Mouse (Mus musculus) forebrain, embryonic 10.5 days (tissue): ENCODE results near the gene Wdfy3. TPM values are rescaled to one million over a fixed set of nuclear protein-coding genes. Genes with fewer than 3 reads are reported as not detected.

ENCODE experiments used
- DNase-seq: peaks from one replicate; pipeline ENCODE4 v3.0.0-alpha.2; 2017; ENCODE audit warnings: low spot score; ENCODE audit errors: extremely low spot score
- H3K27ac ChIP-seq: fragments of 300-500 bp; sonication (generic); 2 replicates; pipeline ENCODE4 v1.5.1; 2016; ENCODE audit warnings: mild to moderate bottlenecking
- H3K27me3 ChIP-seq: fragments of 300-500 bp; sonication (generic); 2 replicates; pipeline ENCODE4 v1.6.1; 2016; ENCODE audit warnings: mild to moderate bottlenecking; ENCODE audit not compliant: poor library complexity, severe bottlenecking
- H3K36me3 ChIP-seq: fragments of 300-500 bp; sonication (generic); replicated peaks from 2 replicates; pipeline ENCODE4 v1.6.1; 2016; ENCODE audit warnings: mild to moderate bottlenecking, moderate library complexity
- H3K4me1 ChIP-seq: fragments of 300-500 bp; sonication (generic); 2 replicates; pipeline ENCODE4 v1.6.1; 2016
- H3K4me3 ChIP-seq: fragments of 300-500 bp; sonication (generic); 2 replicates; pipeline ENCODE4 v1.5.1; 2016; ENCODE audit warnings: mild to moderate bottlenecking, moderate library complexity
- H3K9me3 ChIP-seq: fragments of 300-500 bp; sonication (generic); 2 replicates; pipeline ENCODE4 v1.6.1; 2016; ENCODE audit warnings: mild to moderate bottlenecking, moderate library complexity
- WGBS: fragments of 180-500 bp; shearing (Covaris S2); methylation state at CpG from one replicate; pipeline ENCODE4 v1.1.7; 2016; 5-methylcytosine and 5-hydroxymethylcytosine counted together
- polyA plus RNA-seq: library from polyadenylated mRNA; unstranded; fragments of >200 nt; fragmentation: Nextera tagmentation; extraction: Ambion mirVana; gene quantifications from 2 replicates; pipeline ENCODE4 v1.2.1, GENCODE M21; 2016

Wdfy3 gene
- polyA plus RNA-seq, 1 experiment from 2014 or later = 14.8 TPM

- no peaks in the 10 kb centered on the region for H3K9me3 ChIP-seq
- DNase-seq = no peak
- H3K27ac ChIP-seq = no peak overlapping the region
- H3K27me3 ChIP-seq = no peaks in the 10 kb centered on the region
- H3K4me3 ChIP-seq = no peak overlapping the region
- WGBS = 95% methylated on average over 2 of the region's 2 CpGs
- no peaks in the 10 kb centered on the region for H3K4me1 ChIP-seq
- peaks cover 76% of the 10 kb centered on the region for H3K36me3 ChIP-seq
These were observed 58.8 kb downstream of the Wdfy3 start for GRCm38 (mm10) chr5:102010961-102011360.

- Histone ChIP-seq H3K27ac (no peak overlapping the region), H3K36me3 (peaks cover 72% of the 10 kb centered on the region), H3K4me3 (no peak overlapping the region), H3K27me3 (no peaks in the 10 kb centered on the region), H3K4me1 (no peaks in the 10 kb centered on the region), H3K9me3 (no peaks in the 10 kb centered on the region)
- DNase-seq = no peak
- WGBS = 90% methylated on average over 6 of the region's 6 CpGs
These were observed 60.1 kb downstream of the Wdfy3 start for GRCm38 (mm10) chr5:102009606-102010005.

GRCm38 (mm10) chr5:102008712-102009111 lies 61.0 kb downstream of the Wdfy3 start:
- Histone ChIP-seq H3K9me3 (no peaks in the 10 kb centered on the region), H3K4me3 (no peak overlapping the region), H3K4me1 (no peaks in the 10 kb centered on the region), H3K36me3 (peaks cover 63% of the 10 kb centered on the region), H3K27ac (no peak overlapping the region), H3K27me3 (no peaks in the 10 kb centered on the region)
- 84% methylated on average over 7 of the region's 7 CpGs for WGBS
- no peak for DNase-seq

GRCm38 (mm10) chr5:102006218-102006941 lies 63.3 kb downstream of the Wdfy3 start:
- Histone ChIP-seq H3K27me3 (no peaks in the 10 kb centered on the region), H3K4me1 (no peaks in the 10 kb centered on the region), H3K4me3 (no peak overlapping the region), H3K9me3 (no peaks in the 10 kb centered on the region), H3K27ac (no peak overlapping the region), H3K36me3 (peaks cover 47% of the 10 kb centered on the region)
- 95% methylated on average over 6 of the region's 6 CpGs for whole genome bisulfite sequencing
- no peak for DNase-seq

- Histone ChIP-seq H3K27me3 (no peaks in the 10 kb centered on the region), H3K4me1 (no peaks in the 10 kb centered on the region), H3K9me3 (no peaks in the 10 kb centered on the region), H3K36me3 (peaks cover 31% of the 10 kb centered on the region), H3K4me3 (no peak overlapping the region), H3K27ac (no peak overlapping the region)
- no peak for DNase-seq
- 88% methylated on average over 3 of the region's 3 CpGs for WGBS
These were observed 66.3 kb downstream of the Wdfy3 start for GRCm38 (mm10) chr5:102003371-102003770.

GRCm38 (mm10) chr5:102001026-102001425 lies 68.7 kb downstream of the Wdfy3 start:
- Histone ChIP-seq H3K4me1 (no peaks in the 10 kb centered on the region), H3K9me3 (no peaks in the 10 kb centered on the region), H3K27ac (no peak overlapping the region), H3K4me3 (no peak overlapping the region), H3K36me3 (peaks cover 25% of the 10 kb centered on the region), H3K27me3 (no peaks in the 10 kb centered on the region)
- WGBS = 87% methylated on average over 8 of the region's 8 CpGs
- DNase-seq = no peak

- 84% methylated on average over 6 of the region's 6 CpGs for WGBS
- no peak for DNase-seq
- Histone ChIP-seq H3K27me3 (no peaks in the 10 kb centered on the region), H3K36me3 (peaks cover 20% of the 10 kb centered on the region), H3K27ac (no peak overlapping the region), H3K4me3 (no peak overlapping the region), H3K9me3 (no peaks in the 10 kb centered on the region), H3K4me1 (peaks cover 5% of the 10 kb centered on the region)
These were observed 70.8 kb downstream of the Wdfy3 start for GRCm38 (mm10) chr5:101998971-101999370.

GRCm38 (mm10) chr5:101996036-101996735 lies 73.5 kb downstream of the Wdfy3 start:
- H3K36me3 ChIP-seq = peaks cover 29% of the 10 kb centered on the region
- DNase-seq = no peak
- no peaks in the 10 kb centered on the region for H3K9me3 ChIP-seq
- no peak overlapping the region for H3K4me3 ChIP-seq
- 92% methylated on average over 11 of the region's 11 CpGs for WGBS
- no peak overlapping the region for H3K27ac ChIP-seq
- H3K4me1 ChIP-seq = peaks cover 8% of the 10 kb centered on the region
- no peaks in the 10 kb centered on the region for H3K27me3 ChIP-seq

- H3K9me3 ChIP-seq = no peaks in the 10 kb centered on the region
- no peak overlapping the region for H3K27ac ChIP-seq
- peaks cover 29% of the 10 kb centered on the region for H3K36me3 ChIP-seq
- H3K4me3 ChIP-seq = no peak overlapping the region
- WGBS = 81% methylated on average over 3 of the region's 3 CpGs
- H3K27me3 ChIP-seq = no peaks in the 10 kb centered on the region
- peaks cover 9% of the 10 kb centered on the region for H3K4me1 ChIP-seq
- no peak for DNase-seq
These were observed 74.2 kb downstream of the Wdfy3 start for GRCm38 (mm10) chr5:101995451-101995995.

GRCm38 (mm10) chr5:101993996-101994395 lies 75.7 kb downstream of the Wdfy3 start:
- Histone ChIP-seq H3K27me3 (no peaks in the 10 kb centered on the region), H3K4me3 (no peak overlapping the region), H3K4me1 (peaks cover 10% of the 10 kb centered on the region), H3K9me3 (no peaks in the 10 kb centered on the region), H3K36me3 (peaks cover 29% of the 10 kb centered on the region), H3K27ac (no peak overlapping the region)
- 48% methylated on average over 5 of the region's 5 CpGs for WGBS
- no peak for DNase-seq

- H3K4me1 ChIP-seq = peaks cover 10% of the 10 kb centered on the region
- no peak overlapping the region for H3K4me3 ChIP-seq
- H3K36me3 ChIP-seq = peaks cover 29% of the 10 kb centered on the region
- no peaks in the 10 kb centered on the region for H3K27me3 ChIP-seq
- WGBS = 95% methylated on average over 7 of the region's 7 CpGs
- no peaks in the 10 kb centered on the region for H3K9me3 ChIP-seq
- no peak overlapping the region for H3K27ac ChIP-seq
- no peak for DNase-seq
These were observed 76.6 kb downstream of the Wdfy3 start for GRCm38 (mm10) chr5:101992969-101993670.

- 92% methylated on average over 7 of the region's 7 CpGs for WGBS
These were observed 79.3 kb downstream of the Wdfy3 start for GRCm38 (mm10) chr5:101990298-101990845.

More at GRCm38 (mm10) chr5:101990298-101990845, 79.3 kb downstream of the Wdfy3 start:
- no peaks in the 10 kb centered on the region for H3K27me3 ChIP-seq
- H3K27ac ChIP-seq = no peak overlapping the region
- peaks cover 10% of the 10 kb centered on the region for H3K4me1 ChIP-seq
- peaks cover 9% of the 10 kb centered on the region; the same call in 1 of the 2 replicates for H3K36me3 ChIP-seq
- H3K4me3 ChIP-seq = no peak overlapping the region
- DNase-seq = no peak
- H3K9me3 ChIP-seq = no peaks in the 10 kb centered on the region
